Mouse (Mus musculus) forebrain, embryonic 13.5 days (tissue): ENCODE results near the gene Pcca. TPM values are rescaled to one million over a fixed set of nuclear protein-coding genes. Genes with fewer than 3 reads are reported as not detected.
A peak's percentile ranks its signal among the peaks of the same experiment; 100 is the strongest.

ENCODE experiments used
- ATAC-seq: fragments of 200-750 bp; cut with Nextera tagmentation; 2 replicates; pipeline ENCODE4 v1.8.0; 2017
- H3K27ac ChIP-seq: fragments of 300-500 bp; sonication (generic); 2 replicates; pipeline ENCODE4 v1.5.1; 2015; ENCODE audit warnings: inconsistent platforms, mild to moderate bottlenecking, moderate library complexity
- H3K27me3 ChIP-seq: fragments of 300-500 bp; sonication (generic); 2 replicates; pipeline ENCODE4 v1.6.1; 2015; ENCODE audit warnings: mild to moderate bottlenecking, inconsistent platforms
- H3K36me3 ChIP-seq: fragments of 300-500 bp; sonication (generic); 2 replicates; pipeline ENCODE4 v1.6.1; 2015; ENCODE audit warnings: mild to moderate bottlenecking, inconsistent platforms; ENCODE audit not compliant: poor library complexity, severe bottlenecking
- H3K4me1 ChIP-seq: fragments of 300-500 bp; sonication (generic); 2 replicates; pipeline ENCODE4 v1.6.1; 2015; ENCODE audit warnings: inconsistent platforms
- H3K4me2 ChIP-seq: fragments of 300-500 bp; sonication (generic); 2 replicates; pipeline ENCODE4 v1.6.1; 2015; ENCODE audit warnings: inconsistent platforms, mild to moderate bottlenecking, moderate library complexity
- H3K4me3 ChIP-seq: fragments of 300-500 bp; sonication (generic); 2 replicates; pipeline ENCODE4 v1.5.1; 2015; ENCODE audit warnings: mild to moderate bottlenecking, inconsistent platforms
- H3K9ac ChIP-seq: fragments of 300-500 bp; sonication (generic); 2 replicates; pipeline ENCODE4 v1.6.1; 2015; ENCODE audit warnings: mild to moderate bottlenecking, inconsistent platforms
- H3K9me3 ChIP-seq: fragments of 300-500 bp; sonication (generic); replicated peaks from 2 replicates; pipeline ENCODE4 v1.6.1; 2016; ENCODE audit warnings: inconsistent platforms
- WGBS: fragments of 180-500 bp; shearing (Covaris S2); methylation state at CpG from one replicate; pipeline ENCODE4 v1.1.7; 2015; 5-methylcytosine and 5-hydroxymethylcytosine counted together
- polyA plus RNA-seq: library from polyadenylated mRNA; unstranded; fragments of >200 nt; fragmentation: Nextera tagmentation; extraction: Ambion mirVana; gene quantifications from 2 replicates; pipeline ENCODE4 v1.2.1, GENCODE M21; 2015

The Pcca gene
- polyA plus RNA-seq, 1 experiment from 2014 or later, result 25.2 TPM

GRCm38 (mm10) chr14:122675661-122676060 is 141.5 kb downstream of the Pcca start:
- H3K27ac ChIP-seq, result no peak overlapping the region
- H3K4me2 ChIP-seq, result no peak overlapping the region
- no peak overlapping the region for H3K4me3 ChIP-seq
- H3K9me3 ChIP-seq, result no peaks in the 10 kb centered on the region
- no peaks in the 10 kb centered on the region for H3K36me3 ChIP-seq
- H3K9ac ChIP-seq, result no peak overlapping the region
- ATAC-seq, result no peak
- no peaks in the 10 kb centered on the region for H3K27me3 ChIP-seq
- H3K4me1 ChIP-seq, result no peaks in the 10 kb centered on the region
- WGBS, result 80% methylated on average over 3 of the region's 3 CpGs

GRCm38 (mm10) chr14:122683645-122684044 is 149.5 kb downstream of the Pcca start:
- no peaks in the 10 kb centered on the region for H3K9me3 ChIP-seq
- no peak overlapping the region for H3K4me3 ChIP-seq
- WGBS, result 94% methylated on average over 1 of the region's 1 CpGs

GRCm38 (mm10) chr14:122684250-122684649 is 150.1 kb downstream of the Pcca start:
- no peak overlapping the region; the same call in 1 of the 2 replicates for H3K27ac ChIP-seq
- no peak overlapping the region for H3K4me3 ChIP-seq
- peaks cover 17% of the 10 kb centered on the region for H3K4me1 ChIP-seq
- H3K36me3 ChIP-seq, result no peaks in the 10 kb centered on the region
- no peak overlapping the region for H3K9ac ChIP-seq
- H3K4me2 ChIP-seq, result no peak overlapping the region
- H3K27me3 ChIP-seq, result no peaks in the 10 kb centered on the region
- no peaks in the 10 kb centered on the region for H3K9me3 ChIP-seq
- ATAC-seq, result 0 out of 2 replicates have a peak, but pooled peaks have one; percentile 55
- WGBS, result 74% methylated on average over 4 of the region's 4 CpGs

More at GRCm38 (mm10) chr14:122683645-122684044, 149.5 kb downstream of the Pcca start:
- H3K9ac ChIP-seq, result no peak overlapping the region
- no peaks in the 10 kb centered on the region for H3K36me3 ChIP-seq
- H3K4me2 ChIP-seq, result no peak overlapping the region
- H3K4me1 ChIP-seq, result peaks cover 17% of the 10 kb centered on the region
- H3K27me3 ChIP-seq, result no peaks in the 10 kb centered on the region
- ATAC-seq, result no peak
- H3K27ac ChIP-seq, result no peak overlapping the region

- Histone ChIP-seq H3K27me3 (no peaks in the 10 kb centered on the region), H3K36me3 (no peaks in the 10 kb centered on the region), H3K9ac (no peak overlapping the region), H3K4me2 (no peak overlapping the region), H3K27ac (no peak overlapping the region), H3K4me3 (no peak overlapping the region), H3K9me3 (no peaks in the 10 kb centered on the region), H3K4me1 (peaks cover 21% of the 10 kb centered on the region)
- 28% methylated on average over 2 of the region's 2 CpGs for WGBS
- peak; percentile 57; the same call in 1 of the 2 replicates for ATAC-seq
These were observed 150.7 kb downstream of the Pcca start for GRCm38 (mm10) chr14:122684811-122685210.

- Histone ChIP-seq H3K27ac (no peak overlapping the region), H3K9me3 (no peaks in the 10 kb centered on the region), H3K4me3 (no peak overlapping the region), H3K9ac (no peak overlapping the region), H3K4me1 (peaks cover 21% of the 10 kb centered on the region), H3K4me2 (no peak overlapping the region), H3K27me3 (no peaks in the 10 kb centered on the region), H3K36me3 (0 out of 2 replicates have a peak, but pooled peaks cover 1% of the 10 kb centered on the region)
- WGBS, result 50% methylated on average over 7 of the region's 7 CpGs
- no peak for ATAC-seq
These were observed 153.3 kb downstream of the Pcca start for GRCm38 (mm10) chr14:122687398-122687797.

GRCm38 (mm10) chr14:122688378-122688777 is 154.3 kb downstream of the Pcca start:
- H3K4me3 ChIP-seq, result no peak overlapping the region
- no peak overlapping the region for H3K9ac ChIP-seq
- peaks cover 21% of the 10 kb centered on the region for H3K4me1 ChIP-seq
- no peaks in the 10 kb centered on the region for H3K27me3 ChIP-seq
- no peak for ATAC-seq
- WGBS, result 95% methylated on average over 4 of the region's 4 CpGs
- H3K36me3 ChIP-seq, result 0 out of 2 replicates have a peak, but pooled peaks cover 3% of the 10 kb centered on the region
- no peak overlapping the region for H3K4me2 ChIP-seq
- H3K9me3 ChIP-seq, result no peaks in the 10 kb centered on the region
- H3K27ac ChIP-seq, result no peak overlapping the region

- WGBS, result 65% methylated on average over 17 of the region's 17 CpGs
- peak; percentile 48; the same call in 1 of the 2 replicates for ATAC-seq
- peaks cover 18% of the 10 kb centered on the region for H3K4me1 ChIP-seq
- 0 out of 2 replicates have a peak, but pooled peaks cover 3% of the 10 kb centered on the region for H3K36me3 ChIP-seq
- no peaks in the 10 kb centered on the region for H3K9me3 ChIP-seq
- no peak overlapping the region for H3K9ac ChIP-seq
- no peak overlapping the region for H3K4me3 ChIP-seq
- H3K4me2 ChIP-seq, result no peak overlapping the region
- H3K27ac ChIP-seq, result no peak overlapping the region
- H3K27me3 ChIP-seq, result no peaks in the 10 kb centered on the region
These were observed 155.2 kb downstream of the Pcca start for GRCm38 (mm10) chr14:122689136-122689815.

- H3K27me3 ChIP-seq, result no peaks in the 10 kb centered on the region
- no peak overlapping the region for H3K27ac ChIP-seq
- no peak overlapping the region for H3K4me2 ChIP-seq
- H3K4me1 ChIP-seq, result peaks cover 8% of the 10 kb centered on the region; the same call in 1 of the 2 replicates
- no peaks in the 10 kb centered on the region for H3K9me3 ChIP-seq
- no peak overlapping the region for H3K4me3 ChIP-seq
- no peak for ATAC-seq
- 0 out of 2 replicates have a peak, but pooled peaks cover 3% of the 10 kb centered on the region for H3K36me3 ChIP-seq
- H3K9ac ChIP-seq, result no peak overlapping the region
- WGBS, result 97% methylated on average over 1 of the region's 1 CpGs
These were observed 157.4 kb downstream of the Pcca start for GRCm38 (mm10) chr14:122691555-122691954.

- Histone ChIP-seq H3K4me2 (no peak overlapping the region), H3K4me1 (no peaks in the 10 kb centered on the region), H3K27me3 (no peaks in the 10 kb centered on the region), H3K4me3 (no peak overlapping the region), H3K9me3 (no peaks in the 10 kb centered on the region), H3K27ac (no peak overlapping the region), H3K9ac (no peak overlapping the region), H3K36me3 (0 out of 2 replicates have a peak, but pooled peaks cover 4% of the 10 kb centered on the region)
- WGBS, result 79% methylated on average over 1 of the region's 1 CpGs
- ATAC-seq, result no peak
These were observed 166.2 kb downstream of the Pcca start for GRCm38 (mm10) chr14:122700333-122700732.

- no peak overlapping the region for H3K4me2 ChIP-seq
- ATAC-seq, result no peak
- WGBS, result 95% methylated on average over 5 of the region's 5 CpGs
- H3K4me1 ChIP-seq, result no peaks in the 10 kb centered on the region
- no peaks in the 10 kb centered on the region for H3K27me3 ChIP-seq
- no peak overlapping the region for H3K4me3 ChIP-seq
- no peaks in the 10 kb centered on the region for H3K9me3 ChIP-seq
- no peak overlapping the region for H3K27ac ChIP-seq
- no peak overlapping the region for H3K9ac ChIP-seq
- H3K36me3 ChIP-seq, result no peaks in the 10 kb centered on the region
These were observed 179.7 kb downstream of the Pcca start for GRCm38 (mm10) chr14:122713793-122714192.

- no peak overlapping the region for H3K9ac ChIP-seq
- H3K4me3 ChIP-seq, result no peak overlapping the region
- no peaks in the 10 kb centered on the region for H3K36me3 ChIP-seq
- no peak overlapping the region for H3K4me2 ChIP-seq
- 0 out of 2 replicates have a peak, but pooled peaks cover 3% of the 10 kb centered on the region for H3K4me1 ChIP-seq
- no peaks in the 10 kb centered on the region for H3K27me3 ChIP-seq
- ATAC-seq, result no peak
- H3K9me3 ChIP-seq, result no peaks in the 10 kb centered on the region
- no peak overlapping the region for H3K27ac ChIP-seq
- 76% methylated on average over 1 of the region's 1 CpGs for WGBS
These were observed 180.8 kb downstream of the Pcca start for GRCm38 (mm10) chr14:122714911-122715310.

GRCm38 (mm10) chr14:122716057-122716456 is 181.9 kb downstream of the Pcca start:
- H3K4me3 ChIP-seq, result no peak overlapping the region
- H3K4me2 ChIP-seq, result no peak overlapping the region
- no peak overlapping the region for H3K9ac ChIP-seq
- H3K36me3 ChIP-seq, result no peaks in the 10 kb centered on the region
- ATAC-seq, result no peak
- no peak overlapping the region for H3K27ac ChIP-seq
- H3K9me3 ChIP-seq, result no peaks in the 10 kb centered on the region
- H3K27me3 ChIP-seq, result no peaks in the 10 kb centered on the region
- peaks cover 14% of the 10 kb centered on the region for H3K4me1 ChIP-seq
